Mouse (Mus musculus): ENCODE results near the gene Arid1b. TPM values are rescaled to one million over a fixed set of nuclear protein-coding genes. Genes with fewer than 3 reads are reported as not detected.

The Arid1b gene
- total and polyA plus RNA-seq, 3 experiments = 6.1 to 12.4 (median 9.7) TPM

- Histone ChIP-seq H3K4me2 (ENCODE audit: insufficient read depth, low read depth, poor library complexity, severe bottlenecking) (no peak overlapping the region), H3K9ac (ENCODE audit: insufficient read depth, low read depth) (no peak overlapping the region), H3K36me3 (replicated peaks in 1 of 2; ENCODE audit: control insufficient read depth in 1 of 2, insufficient read depth in 1 of 2, low read length in 1 of 2) (peaks cover 19 to 57% of the 10 kb centered on the region in 2 experiments), H3K4me3 (replicated peaks in 1 of 3; ENCODE audit: low read depth in 2 of 3, low read length in 2 of 3, poor library complexity in 1 of 3) (no peak overlapping the region), H3K79me2 (replicated peaks; ENCODE audit: control insufficient read depth, extremely low read depth, insufficient read depth, poor library complexity, severe bottlenecking) (no peaks in the 10 kb centered on the region), H3K27ac (ENCODE audit: insufficient read depth, low read depth) (no peak overlapping the region), H3K9me3 (replicated peaks; ENCODE audit: low read length) (no peaks in the 10 kb centered on the region), H3K27me3 (replicated peaks) (no peaks in the 10 kb centered on the region), H3K4me1 (ENCODE audit: control insufficient read depth in 1 of 2, insufficient read depth in 2 of 2) (peaks cover 0 to 4% of the 10 kb centered on the region in 2 experiments; a peak in 2 of 4 replicates)
- dilution Hi-C loops (cut with MboI; ENCODE audit: extremely low pct_ligation_motif_present, extremely low pct_unique_long_range_greater_than_20kb, low sequenced_read_pairs) (no loop called here), in situ Hi-C loops (cut with MboI; ENCODE audit: low pct_ligation_motif_present, low pct_unique_long_range_greater_than_20kb, low sequenced_read_pairs) (no loop called here)
- TF ChIP-seq PAX5 (IDR thresholded peaks at IDR 0.05; ENCODE audit: low read length) (no peak), SMC3 (IDR thresholded peaks at IDR 0.05; ENCODE audit: low read depth, low read length) (no peak), IRF4 (IDR thresholded peaks at IDR 0.05; ENCODE audit: low read depth, low read length) (no peak), ZC3H11A (IDR thresholded peaks at IDR 0.05; ENCODE audit: low read depth, low read length) (no peak), CTCF (conservative IDR thresholded peaks at IDR 0.05 in 1 of 2, IDR thresholded peaks at IDR 0.05 in 1 of 2; ENCODE audit: low read depth in 2 of 2, low read length in 2 of 2) (no peak), RAD21 (IDR thresholded peaks at IDR 0.05; ENCODE audit: low read depth, low read length) (no peak), ZMIZ1 (IDR thresholded peaks at IDR 0.05; ENCODE audit: low read depth, low read length) (no peak), POLR2AphosphoS2 (IDR thresholded peaks at IDR 0.05; ENCODE audit: low read depth, low read length) (no peak), TCF12 (IDR thresholded peaks at IDR 0.05; ENCODE audit: low read depth, low read length) (no peak), CHD2 (IDR thresholded peaks at IDR 0.05; ENCODE audit: low read length) (no peak), USF1 (IDR thresholded peaks at IDR 0.05; ENCODE audit: low read depth, low read length) (no peak), RCOR1 (conservative IDR thresholded peaks at IDR 0.05; ENCODE audit: low read depth, low read length) (no peak)
- DNase-seq (ENCODE audit: extremely low read depth) = peak; percentile 14
These were observed 350.3 kb downstream of the Arid1b start for GRCm38 (mm10) chr17:5344426-5344825.

GRCm38 (mm10) chr17:5345810-5346209 lies 351.7 kb downstream of the Arid1b start:
- Histone ChIP-seq H3K9me3 (replicated peaks; ENCODE audit: low read length) (no peaks in the 10 kb centered on the region), H3K27ac (ENCODE audit: insufficient read depth, low read depth) (no peak overlapping the region), H3K4me1 (ENCODE audit: control insufficient read depth in 1 of 2, insufficient read depth in 2 of 2) (peaks cover 0 to 4% of the 10 kb centered on the region in 2 experiments; a peak in 2 of 4 replicates), H3K79me2 (replicated peaks; ENCODE audit: control insufficient read depth, extremely low read depth, insufficient read depth, poor library complexity, severe bottlenecking) (no peaks in the 10 kb centered on the region), H3K9ac (ENCODE audit: insufficient read depth, low read depth) (no peak overlapping the region), H3K27me3 (replicated peaks) (no peaks in the 10 kb centered on the region), H3K4me3 (replicated peaks in 1 of 3; ENCODE audit: low read depth in 2 of 3, low read length in 2 of 3, poor library complexity in 1 of 3) (no peak overlapping the region), H3K4me2 (ENCODE audit: insufficient read depth, low read depth, poor library complexity, severe bottlenecking) (no peak overlapping the region), H3K36me3 (replicated peaks in 1 of 2; ENCODE audit: control insufficient read depth in 1 of 2, insufficient read depth in 1 of 2, low read length in 1 of 2) (peaks cover 19 to 43% of the 10 kb centered on the region in 2 experiments)
- in situ Hi-C loops (cut with MboI; ENCODE audit: low pct_ligation_motif_present, low pct_unique_long_range_greater_than_20kb, low sequenced_read_pairs) (no loop called here), dilution Hi-C loops (cut with MboI; ENCODE audit: extremely low pct_ligation_motif_present, extremely low pct_unique_long_range_greater_than_20kb, low sequenced_read_pairs) (no loop called here)
- TF ChIP-seq UBTF (IDR thresholded peaks at IDR 0.05; ENCODE audit: low read depth, low read length) (no peak), PAX5 (IDR thresholded peaks at IDR 0.05; ENCODE audit: low read length) (no peak), JUN (IDR thresholded peaks at IDR 0.05; ENCODE audit: insufficient read depth, low read depth, low read length) (no peak), IRF4 (IDR thresholded peaks at IDR 0.05; ENCODE audit: low read depth, low read length) (no peak)
- no peak for DNase-seq (ENCODE audit: extremely low read depth)

DNA sequence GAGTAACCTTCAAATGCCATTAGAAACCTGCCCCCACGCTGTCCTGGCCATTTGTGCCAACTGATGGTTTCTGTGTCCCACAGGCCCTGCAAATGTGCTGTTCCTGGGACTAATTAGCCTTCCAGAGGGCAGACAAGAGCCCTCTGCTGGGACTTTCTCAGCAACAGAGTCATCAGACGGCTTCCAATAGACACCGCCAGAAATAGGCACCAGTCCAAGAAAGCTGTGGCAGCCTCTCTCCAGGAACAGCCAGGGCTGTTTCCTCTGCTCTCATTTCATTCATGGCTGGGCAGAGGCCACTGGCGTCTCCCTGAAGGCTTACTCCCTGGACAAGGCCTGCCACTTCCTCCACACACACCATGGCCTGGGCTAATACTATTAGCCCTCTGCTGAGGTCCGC lies 358.8 kb downstream of the Arid1b start:
- Histone ChIP-seq H3K27me3 (replicated peaks) (no peaks in the 10 kb centered on the region), H3K4me2 (ENCODE audit: insufficient read depth, low read depth, poor library complexity, severe bottlenecking) (no peak overlapping the region), H3K4me3 (replicated peaks in 1 of 3; ENCODE audit: low read depth in 2 of 3, low read length in 2 of 3, poor library complexity in 1 of 3) (no peak overlapping the region), H3K27ac (ENCODE audit: insufficient read depth, low read depth) (no peak overlapping the region), H3K9me3 (replicated peaks; ENCODE audit: low read length) (no peaks in the 10 kb centered on the region), H3K4me1 (ENCODE audit: control insufficient read depth in 1 of 2, insufficient read depth in 2 of 2) (no peaks in the 10 kb centered on the region), H3K36me3 (replicated peaks in 1 of 2; ENCODE audit: control insufficient read depth in 1 of 2, insufficient read depth in 1 of 2, low read length in 1 of 2) (no peaks in the 10 kb centered on the region), H3K9ac (ENCODE audit: insufficient read depth, low read depth) (no peak overlapping the region), H3K79me2 (replicated peaks; ENCODE audit: control insufficient read depth, extremely low read depth, insufficient read depth, poor library complexity, severe bottlenecking) (no peaks in the 10 kb centered on the region)
- TF ChIP-seq ZKSCAN1 (IDR thresholded peaks at IDR 0.05; ENCODE audit: borderline replicate concordance, low read depth, low read length) (no peak), RAD21 (IDR thresholded peaks at IDR 0.05; ENCODE audit: low read depth, low read length) (no peak), ZC3H11A (IDR thresholded peaks at IDR 0.05; ENCODE audit: low read depth, low read length) (no peak), RCOR1 (conservative IDR thresholded peaks at IDR 0.05; ENCODE audit: low read depth, low read length) (no peak), ZMIZ1 (IDR thresholded peaks at IDR 0.05; ENCODE audit: low read depth, low read length) (no peak), KAT2A (IDR thresholded peaks at IDR 0.05; ENCODE audit: insufficient replicate concordance, low read length) (no peak), SIN3A (IDR thresholded peaks at IDR 0.05; ENCODE audit: low read length) (no peak), SMC3 (IDR thresholded peaks at IDR 0.05; ENCODE audit: low read depth, low read length) (no peak), IRF4 (IDR thresholded peaks at IDR 0.05; ENCODE audit: low read depth, low read length) (no peak), BHLHE40 (IDR thresholded peaks at IDR 0.05; ENCODE audit: low read depth, low read length) (no peak), MAZ (IDR thresholded peaks at IDR 0.05; ENCODE audit: low read depth, low read length) (no peak), MYC (IDR thresholded peaks at IDR 0.05; ENCODE audit: low read depth, low read length) (no peak), MEF2A (IDR thresholded peaks at IDR 0.05; ENCODE audit: borderline replicate concordance, low read depth, low read length) (no peak), NELFE (IDR thresholded peaks at IDR 0.05; ENCODE audit: low read depth, low read length) (no peak), JUND (conservative IDR thresholded peaks at IDR 0.05; ENCODE audit: low read depth, low read length) (no peak), CHD2 (IDR thresholded peaks at IDR 0.05; ENCODE audit: low read length) (no peak), POLR2AphosphoS2 (IDR thresholded peaks at IDR 0.05; ENCODE audit: low read depth, low read length) (no peak), MAX (IDR thresholded peaks at IDR 0.05; ENCODE audit: low read length) (no peak), USF1 (IDR thresholded peaks at IDR 0.05; ENCODE audit: low read depth, low read length) (no peak), ZNF384 (IDR thresholded peaks at IDR 0.05; ENCODE audit: low read depth, low read length) (no peak)
- in situ Hi-C loops (cut with MboI; ENCODE audit: low pct_ligation_motif_present, low pct_unique_long_range_greater_than_20kb, low sequenced_read_pairs) (no loop called here), dilution Hi-C loops (cut with MboI; ENCODE audit: extremely low pct_ligation_motif_present, extremely low pct_unique_long_range_greater_than_20kb, low sequenced_read_pairs) (no loop called here)
- no peak for DNase-seq (ENCODE audit: extremely low read depth)

Measured in CH12.LX (cell line).